Mouse (Mus musculus): Measurements from ENCODE around the gene Gm3839. TPM values are rescaled to one million over a fixed set of nuclear protein-coding genes. Genes with fewer than 3 reads are reported as not detected.
"Not testable (repeated sequence)": the region's sequence is repeated elsewhere in the genome, so short reads cannot be mapped to it uniquely, and the experiment has no call there.

The Gm3839 gene
- polyA plus RNA-seq (2015; fragmentation: Nextera tagmentation; extraction: Ambion mirVana), result 1.4 and 1.7 TPM in 2 replicates

GRCm38 (mm10) chr14:11356626-11357025 lies at the start of gene Gm3839:
Gm3839 (minus strand) TSS chr14:11356726.
- DNase-seq (ENCODE audit: low spot score), result not testable (repeated sequence)

- no peak for DNase-seq (ENCODE audit: low spot score)
Measured at GRCm38 (mm10) chr14:11405661-11406060, 49.1 kb upstream of the Gm3839 start.

GRCm38 (mm10) chr14:11377846-11378245 lies 21.3 kb upstream of the Gm3839 start:
- DNase-seq (ENCODE audit: low spot score), result no peak

- no peak for DNase-seq (ENCODE audit: low spot score)
Measured at GRCm38 (mm10) chr14:11375225-11375624, 18.7 kb upstream of the Gm3839 start.

- no peak for DNase-seq (ENCODE audit: low spot score)
Measured at GRCm38 (mm10) chr14:11346086-11346485, 10.4 kb downstream of the Gm3839 start.

- peak; percentile 9 for DNase-seq (ENCODE audit: low spot score)
Measured at GRCm38 (mm10) chr14:11329993-11330392, 26.5 kb downstream of the Gm3839 start.

GRCm38 (mm10) chr14:11307079-11307478 lies 49.4 kb downstream of the Gm3839 start:
- peak; percentile 4 for DNase-seq (ENCODE audit: low spot score)

- not testable (repeated sequence) for DNase-seq (ENCODE audit: low spot score)
Measured at GRCm38 (mm10) chr14:11287956-11288355, 68.6 kb downstream of the Gm3839 start.

GRCm38 (mm10) chr14:11257161-11257705 lies 99.3 kb downstream of the Gm3839 start:
- DNase-seq (ENCODE audit: low spot score), result no peak

GRCm38 (mm10) chr14:11248053-11248452 lies 108.5 kb downstream of the Gm3839 start:
- no peak for DNase-seq (ENCODE audit: low spot score)

- no peak for DNase-seq (ENCODE audit: low spot score)
Measured at GRCm38 (mm10) chr14:11244546-11244945, 112.0 kb downstream of the Gm3839 start.

GRCm38 (mm10) chr14:11232086-11232485 lies 124.4 kb downstream of the Gm3839 start:
- no peak for DNase-seq (ENCODE audit: low spot score)

Small RNA genes lying within 50 kb of the gene (microRNA-seq; reads per million reads assigned to microRNA genes)
- gene Mir5124b (ENCODE audit: borderline number of aligned reads), result not detected

Other genes starting within 250 kb of the Gm3839 start
- gene Fhit, start 194.7 kb downstream of the Gm3839 start, polyA plus RNA-seq (2015; fragmentation: Nextera tagmentation; extraction: Ambion mirVana), result 18.0 and 18.5 TPM in 2 replicates
- gene Ptprg, start 196.8 kb upstream of the Gm3839 start, polyA plus RNA-seq (2015; fragmentation: Nextera tagmentation; extraction: Ambion mirVana), result 5.3 and 6.1 TPM in 2 replicates

Measured in thymus, postnatal 0 days (tissue).